Mouse (Mus musculus): ENCODE measurements at regions not wholly inside any gene's neighbourhood (a gene's known extent, or its start where the extent isn't known, plus 50 kb on each side); places are given as distances from the start of the nearest gene placed in this dataset.
A peak's percentile ranks its signal among the peaks of the same experiment; 100 is the strongest.

DNA sequence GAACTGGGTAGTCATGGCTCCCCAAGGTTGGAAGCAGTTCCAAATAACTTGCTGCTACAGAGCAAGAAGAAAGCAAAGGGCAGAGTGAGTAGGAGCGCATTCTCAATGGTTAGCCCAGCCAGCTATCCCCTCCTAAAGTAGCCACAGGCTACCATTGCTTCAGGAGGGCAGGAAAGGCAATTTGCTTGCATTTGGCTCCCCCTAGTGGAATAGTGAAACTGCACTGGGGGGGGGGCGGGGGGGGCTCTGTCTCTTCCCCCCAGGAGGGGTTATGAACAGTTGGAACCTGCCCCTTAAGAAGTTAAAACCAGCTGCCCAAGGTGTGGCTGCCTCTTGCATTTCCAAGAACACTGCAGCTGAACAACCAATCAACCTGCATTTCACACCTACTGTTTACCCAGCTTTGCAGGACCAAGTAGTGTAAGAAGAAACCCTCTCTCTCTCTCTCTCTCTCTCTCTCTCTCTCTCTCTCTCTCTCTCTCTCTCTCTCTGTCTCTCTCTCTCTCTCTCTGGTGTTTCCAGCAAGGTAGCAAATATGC is 96.7 kb upstream of the Slc22a22 start:
- H3K4me1 ChIP-seq (ENCODE audit: control insufficient read depth, insufficient read depth) = no peaks in the 10 kb centered on the region
- TF ChIP-seq EP300 (IDR thresholded peaks at IDR 0.05; ENCODE audit: low read depth) (no peak), CTCF (IDR thresholded peaks at IDR 0.05; ENCODE audit: low read depth) (no peak)
- H3K9me3 ChIP-seq (replicated peaks; ENCODE audit: control insufficient read depth, low read length) = no peaks in the 10 kb centered on the region
- DNase-seq (ENCODE audit: low spot score) = no peak
- H3K27me3 ChIP-seq (ENCODE audit: control insufficient read depth, insufficient read depth, low read length) = no peaks in the 10 kb centered on the region
- H3K36me3 ChIP-seq (replicated peaks; ENCODE audit: control insufficient read depth, insufficient read depth, low read length) = no peaks in the 10 kb centered on the region
- H3K27ac ChIP-seq (ENCODE audit: low read depth) = no peak overlapping the region
- H3K9ac ChIP-seq (replicated peaks; ENCODE audit: low read depth, low read length) = no peak overlapping the region
- WGBS = 72% methylated on average over 1 of the region's 2 CpGs
- H3K4me2 ChIP-seq (ENCODE audit: low read depth, low read length) = no peak overlapping the region
- no peak overlapping the region for H3K4me3 ChIP-seq (ENCODE audit: low read depth, low read length)
- no peak for ATAC-seq (ENCODE audit: insufficient read depth, low read depth)

DNA sequence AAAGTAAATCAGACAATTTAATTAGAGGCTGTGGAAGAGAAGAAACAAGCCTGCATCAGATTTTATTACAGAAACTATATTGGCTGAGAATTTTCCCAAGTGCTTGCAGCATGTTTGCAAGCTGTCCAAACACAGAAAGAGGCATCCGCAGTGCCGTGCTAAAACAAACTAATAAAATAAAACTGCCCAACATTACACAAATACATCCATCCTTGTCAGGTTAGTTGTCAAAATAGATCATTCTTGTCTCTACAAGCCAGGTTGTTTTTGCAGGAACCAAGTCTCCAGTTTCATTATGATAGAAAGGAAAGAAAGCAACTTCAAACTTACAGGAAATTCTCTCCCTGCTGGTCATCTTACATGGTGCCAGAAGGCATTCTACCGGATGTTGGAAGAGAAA is 95.0 kb upstream of the Slc22a22 start:
- TF ChIP-seq CTCF (IDR thresholded peaks at IDR 0.05; ENCODE audit: low read depth) (no peak), EP300 (IDR thresholded peaks at IDR 0.05; ENCODE audit: low read depth) (no peak)
- Histone ChIP-seq H3K9me3 (replicated peaks; ENCODE audit: control insufficient read depth, low read length) (no peaks in the 10 kb centered on the region), H3K4me2 (ENCODE audit: low read depth, low read length) (no peak overlapping the region), H3K4me1 (ENCODE audit: control insufficient read depth, insufficient read depth) (no peaks in the 10 kb centered on the region), H3K9ac (replicated peaks; ENCODE audit: low read depth, low read length) (no peak overlapping the region), H3K27ac (ENCODE audit: low read depth) (no peak overlapping the region), H3K36me3 (replicated peaks; ENCODE audit: control insufficient read depth, insufficient read depth, low read length) (no peaks in the 10 kb centered on the region), H3K4me3 (ENCODE audit: low read depth, low read length) (no peak overlapping the region), H3K27me3 (ENCODE audit: control insufficient read depth, insufficient read depth, low read length) (no peaks in the 10 kb centered on the region)
- DNase-seq (ENCODE audit: low spot score) = no peak
- WGBS = 66% methylated on average over 3 of the region's 3 CpGs
- ATAC-seq (ENCODE audit: insufficient read depth, low read depth) = no peak

DNA sequence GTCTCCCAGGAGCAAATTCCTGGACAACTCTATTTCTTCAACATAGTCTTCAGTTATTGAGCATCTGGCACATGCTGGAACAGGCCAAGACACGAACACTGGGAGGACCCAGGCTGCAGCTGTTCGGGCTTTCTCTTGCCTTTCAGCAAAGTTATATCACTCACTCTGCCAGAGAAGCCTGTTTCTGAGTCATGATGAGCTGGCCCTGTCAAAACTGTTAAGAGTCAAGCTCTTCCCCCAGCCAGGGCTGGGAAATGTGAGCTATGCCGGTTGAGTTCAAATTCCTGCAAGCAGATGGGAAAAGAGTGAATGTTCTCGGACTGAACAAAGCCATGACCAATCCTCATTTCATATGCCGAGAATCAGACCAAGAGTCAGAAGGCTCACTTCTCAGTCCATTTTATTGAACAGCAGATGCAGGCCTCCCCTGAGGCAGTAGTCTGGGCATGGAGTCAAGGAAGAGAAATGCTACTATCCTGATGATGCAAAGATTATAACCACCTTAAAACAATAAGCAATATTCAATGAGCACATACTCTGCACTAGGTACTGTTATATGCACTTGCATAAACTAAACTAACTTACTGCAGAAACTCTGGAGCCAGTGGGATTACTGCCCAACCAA is 90.7 kb upstream of the Slc22a22 start:
- no peaks in the 10 kb centered on the region for H3K4me1 ChIP-seq (ENCODE audit: control insufficient read depth, insufficient read depth)
- no peak for ATAC-seq (ENCODE audit: insufficient read depth, low read depth)
- H3K36me3 ChIP-seq (replicated peaks; ENCODE audit: control insufficient read depth, insufficient read depth, low read length) = no peaks in the 10 kb centered on the region
- no peak for DNase-seq (ENCODE audit: low spot score)
- no peaks in the 10 kb centered on the region for H3K27me3 ChIP-seq (ENCODE audit: control insufficient read depth, insufficient read depth, low read length)
- H3K4me3 ChIP-seq (ENCODE audit: low read depth, low read length) = no peak overlapping the region
- TF ChIP-seq CTCF (IDR thresholded peaks at IDR 0.05; ENCODE audit: low read depth) (no peak), EP300 (IDR thresholded peaks at IDR 0.05; ENCODE audit: low read depth) (no peak)
- H3K9ac ChIP-seq (replicated peaks; ENCODE audit: low read depth, low read length) = no peak overlapping the region
- H3K27ac ChIP-seq (ENCODE audit: low read depth) = no peak overlapping the region
- H3K9me3 ChIP-seq (replicated peaks; ENCODE audit: control insufficient read depth, low read length) = no peaks in the 10 kb centered on the region
- no peak overlapping the region for H3K4me2 ChIP-seq (ENCODE audit: low read depth, low read length)
- 55% methylated on average over 5 of the region's 5 CpGs for WGBS

DNA sequence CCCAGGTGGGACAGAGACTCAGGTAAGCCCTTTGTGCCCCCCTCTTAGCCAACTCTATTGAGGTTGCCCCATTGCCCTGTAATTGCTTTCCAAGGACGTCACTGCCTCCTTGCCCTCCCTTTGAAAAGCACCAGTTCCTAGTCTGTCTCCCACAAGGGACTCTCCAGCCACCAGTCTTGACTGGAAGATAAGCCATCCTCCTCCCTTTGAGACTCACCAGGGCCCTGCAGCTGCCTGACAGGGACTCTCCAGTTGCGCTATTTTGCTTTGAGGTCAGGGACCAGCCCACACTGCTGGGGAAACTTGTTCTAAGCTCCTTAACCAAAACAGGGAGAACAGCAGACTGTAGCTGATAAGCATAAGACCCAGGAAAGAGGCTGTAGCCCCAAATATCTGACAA is 69.7 kb upstream of the Slc22a22 start:
- no peak overlapping the region for H3K4me3 ChIP-seq (ENCODE audit: low read depth, low read length)
- DNase-seq (ENCODE audit: low spot score) = no peak
- H3K9me3 ChIP-seq (replicated peaks; ENCODE audit: control insufficient read depth, low read length) = no peaks in the 10 kb centered on the region
- H3K27me3 ChIP-seq (ENCODE audit: control insufficient read depth, insufficient read depth, low read length) = no peaks in the 10 kb centered on the region
- TF ChIP-seq EP300 (IDR thresholded peaks at IDR 0.05; ENCODE audit: low read depth) (no peak), CTCF (IDR thresholded peaks at IDR 0.05; ENCODE audit: low read depth) (no peak)
- H3K4me2 ChIP-seq (ENCODE audit: low read depth, low read length) = no peak overlapping the region
- H3K4me1 ChIP-seq (ENCODE audit: control insufficient read depth, insufficient read depth) = no peaks in the 10 kb centered on the region
- H3K27ac ChIP-seq (ENCODE audit: low read depth) = no peak overlapping the region
- 25% methylated on average over 2 of the region's 2 CpGs for WGBS
- H3K36me3 ChIP-seq (replicated peaks; ENCODE audit: control insufficient read depth, insufficient read depth, low read length) = no peaks in the 10 kb centered on the region
- ATAC-seq (ENCODE audit: insufficient read depth, low read depth) = no peak
- H3K9ac ChIP-seq (replicated peaks; ENCODE audit: low read depth, low read length) = no peak overlapping the region

DNA sequence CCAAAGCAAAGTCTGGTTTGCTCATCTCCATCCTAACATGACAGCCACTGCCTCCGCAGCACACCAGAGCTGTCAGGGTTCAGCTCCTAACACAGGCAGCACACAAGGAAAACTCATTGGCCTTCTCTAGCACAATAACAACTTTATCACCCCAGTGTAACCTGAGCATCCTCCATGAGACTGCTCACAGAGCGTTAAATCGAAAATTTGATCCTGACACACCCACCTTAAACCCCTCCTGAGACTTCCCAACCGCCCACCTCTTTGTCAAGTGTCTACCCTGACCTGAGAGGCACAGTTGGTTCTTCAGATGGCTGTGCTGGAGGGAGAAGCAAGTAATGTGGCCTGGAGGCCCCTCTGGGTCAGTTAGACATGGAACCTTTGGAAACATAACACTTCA is 67.7 kb upstream of the Slc22a22 start:
- WGBS = 82% methylated on average over 4 of the region's 4 CpGs
- Histone ChIP-seq H3K9me3 (replicated peaks; ENCODE audit: control insufficient read depth, low read length) (no peaks in the 10 kb centered on the region), H3K27ac (ENCODE audit: low read depth) (no peak overlapping the region), H3K27me3 (ENCODE audit: control insufficient read depth, insufficient read depth, low read length) (no peaks in the 10 kb centered on the region), H3K4me1 (ENCODE audit: control insufficient read depth, insufficient read depth) (no peaks in the 10 kb centered on the region), H3K4me3 (ENCODE audit: low read depth, low read length) (no peak overlapping the region), H3K36me3 (replicated peaks; ENCODE audit: control insufficient read depth, insufficient read depth, low read length) (no peaks in the 10 kb centered on the region), H3K4me2 (ENCODE audit: low read depth, low read length) (no peak overlapping the region), H3K9ac (replicated peaks; ENCODE audit: low read depth, low read length) (no peak overlapping the region)
- no peak for DNase-seq (ENCODE audit: low spot score)
- TF ChIP-seq CTCF (IDR thresholded peaks at IDR 0.05; ENCODE audit: low read depth) = no peak
- no peak for TF ChIP-seq EP300 (IDR thresholded peaks at IDR 0.05; ENCODE audit: low read depth)
- ATAC-seq (ENCODE audit: insufficient read depth, low read depth) = no peak

DNA sequence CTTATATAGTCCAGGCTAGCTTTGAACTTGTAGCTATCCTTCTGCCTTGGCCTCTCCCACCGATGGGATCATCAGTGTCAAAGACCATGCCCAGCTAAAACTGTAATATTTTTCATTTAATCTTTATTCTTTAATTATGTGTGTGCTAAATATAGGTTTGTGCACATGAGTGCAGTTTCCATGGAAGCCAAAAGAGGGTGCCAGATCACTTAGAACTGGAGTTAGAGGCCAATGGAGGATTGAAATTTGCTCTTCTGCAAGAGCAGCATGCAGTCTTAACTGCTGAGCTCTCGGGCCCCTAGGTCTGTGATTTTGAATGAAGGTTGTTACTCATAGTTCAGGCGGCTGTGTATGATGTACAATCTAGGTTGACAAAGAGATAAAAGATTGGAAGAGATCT is 66.6 kb upstream of the Slc22a22 start:
- no peak overlapping the region for H3K9ac ChIP-seq (replicated peaks; ENCODE audit: low read depth, low read length)
- no peak overlapping the region for H3K4me2 ChIP-seq (ENCODE audit: low read depth, low read length)
- no peak overlapping the region for H3K4me3 ChIP-seq (ENCODE audit: low read depth, low read length)
- no peaks in the 10 kb centered on the region for H3K4me1 ChIP-seq (ENCODE audit: control insufficient read depth, insufficient read depth)
- no peak overlapping the region for H3K27ac ChIP-seq (ENCODE audit: low read depth)
- 64% methylated on average over 3 of the region's 3 CpGs for WGBS
- ATAC-seq (ENCODE audit: insufficient read depth, low read depth) = no peak
- no peaks in the 10 kb centered on the region for H3K36me3 ChIP-seq (replicated peaks; ENCODE audit: control insufficient read depth, insufficient read depth, low read length)
- no peaks in the 10 kb centered on the region for H3K9me3 ChIP-seq (replicated peaks; ENCODE audit: control insufficient read depth, low read length)
- DNase-seq (ENCODE audit: low spot score) = peak; percentile 39
- TF ChIP-seq EP300 (IDR thresholded peaks at IDR 0.05; ENCODE audit: low read depth) = no peak
- TF ChIP-seq CTCF (IDR thresholded peaks at IDR 0.05; ENCODE audit: low read depth) = peak; percentile 46
- H3K27me3 ChIP-seq (ENCODE audit: control insufficient read depth, insufficient read depth, low read length) = no peaks in the 10 kb centered on the region
